Mouse (Mus musculus): ENCODE data around the gene Gm10277. TPM values are rescaled to one million over a fixed set of nuclear protein-coding genes. Genes with fewer than 3 reads are reported as not detected.
A peak's percentile ranks its signal among the peaks of the same experiment; 100 is the strongest.

The Gm10277 gene
- polyA plus RNA-seq (2015; fragmentation: Nextera tagmentation; extraction: Ambion mirVana), result 0.34 and 0.40 TPM in 2 replicates

GRCm38 (mm10) chr11:77787707-77788106 lies at the start of gene Gm10277:
Gm10277 (minus strand) TSS chr11:77787747.
- DNase-seq (ENCODE audit: low spot score), result no peak
- no peak for TF ChIP-seq CTCF (IDR thresholded peaks at IDR 0.05; ENCODE audit: low read depth)
- Histone ChIP-seq H3K9me3 (replicated peaks; ENCODE audit: low read length) (no peaks in the 10 kb centered on the region), H3K36me3 (ENCODE audit: insufficient read depth, low read length) (no peaks in the 10 kb centered on the region), H3K4me1 (replicated peaks; ENCODE audit: insufficient read depth, low read length) (peaks cover 63% of the 10 kb centered on the region), H3K4me3 (replicated peaks; ENCODE audit: low read depth, low read length) (no peak within 1 kb of the TSS), H3K9ac (ENCODE audit: low read depth, low read length) (0 out of 2 replicates have a peak within 1 kb of the TSS, but pooled peaks have one; percentile 40), H3K27ac (peak within 1 kb of the TSS; percentile 95), H3K27me3 (ENCODE audit: insufficient read depth, low read length) (no peaks in the 10 kb centered on the region), H3K4me2 (ENCODE audit: low read length) (no peak within 1 kb of the TSS)
- ATAC-seq (replicated peaks; ENCODE audit: low FRiP score, low read depth), result no peak
- WGBS, result 84% methylated on average over 5 of the region's 5 CpGs

GRCm38 (mm10) chr11:77836751-77837150 lies 49.2 kb upstream of the Gm10277 start:
- no peaks in the 10 kb centered on the region for H3K4me1 ChIP-seq (replicated peaks; ENCODE audit: insufficient read depth, low read length)
- H3K36me3 ChIP-seq (ENCODE audit: insufficient read depth, low read length), result peaks cover 52% of the 10 kb centered on the region; the same call in 1 of the 2 replicates
- H3K9me3 ChIP-seq (replicated peaks; ENCODE audit: low read length), result no peaks in the 10 kb centered on the region
- DNase-seq (ENCODE audit: low spot score) (no peak), ATAC-seq (replicated peaks; ENCODE audit: low FRiP score, low read depth) (0 out of 2 replicates have a peak, but pooled peaks have one; percentile 17)
- no peak for TF ChIP-seq CTCF (IDR thresholded peaks at IDR 0.05; ENCODE audit: low read depth)
- no peak overlapping the region for H3K4me2 ChIP-seq (ENCODE audit: low read length)
- 0 out of 2 replicates have a peak overlapping the region, but pooled peaks have one; percentile 18 for H3K9ac ChIP-seq (ENCODE audit: low read depth, low read length)
- H3K4me3 ChIP-seq (replicated peaks; ENCODE audit: low read depth, low read length), result no peak overlapping the region
- H3K27me3 ChIP-seq (ENCODE audit: insufficient read depth, low read length), result no peaks in the 10 kb centered on the region
- 58% methylated on average over 4 of the region's 4 CpGs for WGBS
- peak overlapping the region; percentile 67 for H3K27ac ChIP-seq

- no peak for ATAC-seq (replicated peaks; ENCODE audit: low FRiP score, low read depth)
Measured at GRCm38 (mm10) chr11:77836290-77836689, 48.7 kb upstream of the Gm10277 start.

GRCm38 (mm10) chr11:77835109-77835508 lies 47.6 kb upstream of the Gm10277 start:
- Histone ChIP-seq H3K27me3 (ENCODE audit: insufficient read depth, low read length) (no peaks in the 10 kb centered on the region), H3K4me3 (replicated peaks; ENCODE audit: low read depth, low read length) (no peak overlapping the region), H3K4me2 (ENCODE audit: low read length) (no peak overlapping the region), H3K27ac (no peak overlapping the region), H3K4me1 (replicated peaks; ENCODE audit: insufficient read depth, low read length) (no peaks in the 10 kb centered on the region), H3K36me3 (ENCODE audit: insufficient read depth, low read length) (peaks cover 51% of the 10 kb centered on the region; the same call in 1 of the 2 replicates), H3K9ac (ENCODE audit: low read depth, low read length) (no peak overlapping the region), H3K9me3 (replicated peaks; ENCODE audit: low read length) (no peaks in the 10 kb centered on the region)
- DNase-seq (ENCODE audit: low spot score) (no peak), ATAC-seq (replicated peaks; ENCODE audit: low FRiP score, low read depth) (no peak)
- 86% methylated on average over 3 of the region's 3 CpGs for WGBS
- peak; percentile 53 for TF ChIP-seq CTCF (IDR thresholded peaks at IDR 0.05; ENCODE audit: low read depth)

More at GRCm38 (mm10) chr11:77836290-77836689, 48.7 kb upstream of the Gm10277 start:
- Histone ChIP-seq H3K27me3 (ENCODE audit: insufficient read depth, low read length) (no peaks in the 10 kb centered on the region), H3K9me3 (replicated peaks; ENCODE audit: low read length) (no peaks in the 10 kb centered on the region), H3K27ac (peak overlapping the region; percentile 67), H3K4me3 (replicated peaks; ENCODE audit: low read depth, low read length) (no peak overlapping the region), H3K36me3 (ENCODE audit: insufficient read depth, low read length) (peaks cover 47% of the 10 kb centered on the region; the same call in 1 of the 2 replicates), H3K9ac (ENCODE audit: low read depth, low read length) (0 out of 2 replicates have a peak overlapping the region, but pooled peaks have one; percentile 18), H3K4me2 (ENCODE audit: low read length) (no peak overlapping the region), H3K4me1 (replicated peaks; ENCODE audit: insufficient read depth, low read length) (no peaks in the 10 kb centered on the region)
- WGBS, result 87% methylated on average over 5 of the region's 5 CpGs
- no peak for TF ChIP-seq CTCF (IDR thresholded peaks at IDR 0.05; ENCODE audit: low read depth)
- no peak for DNase-seq (ENCODE audit: low spot score)

- Histone ChIP-seq H3K27ac (no peak overlapping the region), H3K27me3 (ENCODE audit: insufficient read depth, low read length) (no peaks in the 10 kb centered on the region), H3K4me1 (replicated peaks; ENCODE audit: insufficient read depth, low read length) (no peaks in the 10 kb centered on the region), H3K9ac (ENCODE audit: low read depth, low read length) (no peak overlapping the region), H3K4me2 (ENCODE audit: low read length) (no peak overlapping the region), H3K36me3 (ENCODE audit: insufficient read depth, low read length) (peaks cover 53% of the 10 kb centered on the region), H3K9me3 (replicated peaks; ENCODE audit: low read length) (no peaks in the 10 kb centered on the region), H3K4me3 (replicated peaks; ENCODE audit: low read depth, low read length) (no peak overlapping the region)
- ATAC-seq (replicated peaks; ENCODE audit: low FRiP score, low read depth) (no peak), DNase-seq (ENCODE audit: low spot score) (no peak)
- no peak for TF ChIP-seq CTCF (IDR thresholded peaks at IDR 0.05; ENCODE audit: low read depth)
- WGBS, result 93% methylated on average over 4 of the region's 4 CpGs
Measured at GRCm38 (mm10) chr11:77832541-77832940, 45.0 kb upstream of the Gm10277 start.

- peaks cover 44% of the 10 kb centered on the region; the same call in 1 of the 2 replicates for H3K36me3 ChIP-seq (ENCODE audit: insufficient read depth, low read length)
Measured at GRCm38 (mm10) chr11:77830875-77831274, 43.3 kb upstream of the Gm10277 start.

More at GRCm38 (mm10) chr11:77830875-77831274, 43.3 kb upstream of the Gm10277 start:
- no peak overlapping the region for H3K9ac ChIP-seq (ENCODE audit: low read depth, low read length)
- no peaks in the 10 kb centered on the region for H3K4me1 ChIP-seq (replicated peaks; ENCODE audit: insufficient read depth, low read length)
- no peak overlapping the region for H3K4me3 ChIP-seq (replicated peaks; ENCODE audit: low read depth, low read length)
- TF ChIP-seq CTCF (IDR thresholded peaks at IDR 0.05; ENCODE audit: low read depth), result no peak
- H3K9me3 ChIP-seq (replicated peaks; ENCODE audit: low read length), result no peaks in the 10 kb centered on the region
- ATAC-seq (replicated peaks; ENCODE audit: low FRiP score, low read depth) (no peak), DNase-seq (ENCODE audit: low spot score) (no peak)
- H3K27ac ChIP-seq, result no peak overlapping the region
- 73% methylated on average over 7 of the region's 7 CpGs for WGBS
- H3K4me2 ChIP-seq (ENCODE audit: low read length), result no peak overlapping the region
- H3K27me3 ChIP-seq (ENCODE audit: insufficient read depth, low read length), result no peaks in the 10 kb centered on the region

Data from kidney, postnatal 0 days (tissue).